Mouse (Mus musculus): ENCODE results near the gene Yap1. TPM values are rescaled to one million over a fixed set of nuclear protein-coding genes. Genes with fewer than 3 reads are reported as not detected.
A peak's percentile ranks its signal among the peaks of the same experiment; 100 is the strongest.

Yap1 gene
- total RNA-seq, 2 experiments from 2014 or later = 16.1 to 17.5 TPM

DNA sequence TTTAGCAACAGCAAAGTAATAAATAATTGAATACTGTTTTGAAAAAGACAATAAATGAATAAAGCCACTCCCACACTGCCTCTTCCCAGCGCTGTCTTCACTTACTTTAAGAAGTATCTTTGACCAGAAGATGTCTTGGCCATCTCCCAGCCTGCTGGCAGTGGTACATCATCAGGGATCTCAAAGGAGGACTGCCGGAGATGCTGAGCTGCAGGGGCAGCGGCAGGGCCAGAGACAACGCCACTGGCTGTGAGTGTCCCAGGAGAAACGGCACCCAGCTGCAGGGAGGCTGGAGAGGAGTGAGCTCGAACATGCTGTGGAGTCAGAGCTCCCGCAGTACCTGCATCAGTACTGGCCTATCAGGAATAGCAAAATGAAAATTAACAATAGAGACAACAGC is 3.0 kb downstream of the Yap1 start:
- no peak overlapping the region for H3K4me3 ChIP-seq
- no peak overlapping the region for H3K27ac ChIP-seq
- no peak for TF ChIP-seq CTCF (IDR thresholded peaks at IDR 0.05)
- peak in 1 of 2 experiments; percentile 13 for DNase-seq (ENCODE audit: extremely low spot score in 1 of 2, low spot score in 2 of 2)
- intact Hi-C loops (cut with DNase I) = no loop called here

DNA sequence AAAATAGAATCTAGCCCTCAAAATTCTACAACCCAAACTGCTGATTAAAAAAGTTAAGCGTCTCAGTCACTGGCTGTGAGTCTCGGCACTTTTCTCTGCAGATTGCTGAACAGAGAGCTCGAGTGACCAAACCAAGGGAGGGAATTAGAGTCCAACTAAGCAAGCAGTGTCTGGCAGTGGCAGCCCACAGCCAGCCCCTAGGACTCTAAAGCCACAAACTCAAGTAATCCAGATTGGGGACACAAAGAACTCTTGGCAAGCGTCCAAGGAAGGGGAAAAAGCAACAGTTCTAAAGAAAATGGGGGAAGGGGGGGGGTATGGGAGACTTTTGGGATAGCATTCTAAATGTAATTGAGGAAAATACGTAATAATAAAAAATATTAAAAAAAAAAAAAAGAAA is 10.1 kb downstream of the Yap1 start:
- intact Hi-C loops (cut with DNase I) = no loop called here
- TF ChIP-seq CTCF (IDR thresholded peaks at IDR 0.05) = no peak
- no peak for DNase-seq (ENCODE audit: extremely low spot score in 1 of 2, low spot score in 2 of 2)
- Histone ChIP-seq H3K4me3 (no peak overlapping the region), H3K27ac (no peak overlapping the region)

DNA sequence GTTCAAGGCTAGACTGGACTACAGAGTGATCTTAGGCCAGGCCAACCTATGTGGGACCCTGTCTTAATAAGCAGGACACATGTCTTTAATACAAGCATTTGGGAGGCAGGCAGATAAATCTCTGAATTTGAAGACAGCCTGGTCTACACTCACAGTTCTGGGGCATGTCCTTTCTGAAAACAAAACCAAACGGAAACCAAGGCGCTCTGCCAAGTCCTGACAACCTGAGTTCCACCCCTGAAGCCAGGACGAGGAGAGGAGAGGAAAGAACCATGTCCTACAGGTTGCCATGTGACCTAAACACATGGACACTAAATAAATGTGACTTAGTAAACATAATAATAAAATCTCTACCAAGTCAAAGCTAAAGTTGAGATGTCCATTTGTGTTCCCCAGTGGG is 11.7 kb downstream of the Yap1 start:
- no peak for DNase-seq (ENCODE audit: extremely low spot score in 1 of 2, low spot score in 2 of 2)
- Histone ChIP-seq H3K27ac (no peak overlapping the region), H3K4me3 (no peak overlapping the region)
- intact Hi-C loops (cut with DNase I) = no loop called here
- no peak for TF ChIP-seq CTCF (IDR thresholded peaks at IDR 0.05)

DNA sequence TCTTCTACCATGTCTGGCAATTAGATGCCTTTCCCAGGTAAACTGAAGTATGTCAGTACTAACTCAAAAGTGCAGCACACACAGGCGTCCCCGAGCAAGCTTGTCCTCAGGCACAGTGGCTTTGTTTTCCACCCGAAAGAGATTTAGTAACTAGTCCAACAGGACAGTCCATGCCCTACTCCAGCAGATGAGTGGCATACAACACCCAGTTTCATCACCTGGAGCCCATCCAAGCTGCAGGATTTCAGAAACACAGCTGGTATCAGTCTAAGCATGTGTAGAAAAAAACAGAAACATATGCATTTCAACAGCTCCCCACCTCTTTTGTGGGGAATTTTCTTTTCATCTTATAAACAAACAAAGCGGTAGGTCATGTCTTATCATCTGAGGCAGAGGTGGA is 13.5 kb downstream of the Yap1 start:
- H3K27ac ChIP-seq = no peak overlapping the region

DNA sequence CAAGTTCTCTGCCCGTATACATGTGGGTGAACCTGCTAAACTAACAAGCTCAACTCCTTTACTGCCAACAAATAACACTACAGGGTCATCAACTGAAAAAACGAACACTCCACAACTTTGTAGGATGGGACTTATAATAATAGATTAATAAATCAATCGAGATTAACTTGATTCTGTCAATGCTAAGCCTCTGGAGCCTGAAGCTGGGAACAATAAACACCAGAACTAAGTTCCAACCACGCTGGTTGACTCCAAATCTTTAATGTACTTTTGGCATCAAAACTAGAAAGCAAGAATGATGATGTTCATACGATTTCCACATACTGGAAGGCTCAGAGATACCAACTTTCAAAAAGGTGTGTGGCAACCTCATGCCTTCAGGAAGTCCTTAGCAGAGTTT is 17.3 kb downstream of the Yap1 start:
- no peak for DNase-seq (ENCODE audit: extremely low spot score in 1 of 2, low spot score in 2 of 2)
- Histone ChIP-seq H3K27ac (no peak overlapping the region), H3K4me3 (no peak overlapping the region)
- TF ChIP-seq CTCF (IDR thresholded peaks at IDR 0.05) = no peak
- intact Hi-C loops (cut with DNase I) = no loop called here

More for the DNA sequence above, 13.5 kb downstream of the Yap1 start:
- H3K4me3 ChIP-seq = no peak overlapping the region
- no peak for TF ChIP-seq CTCF (IDR thresholded peaks at IDR 0.05)
- DNase-seq (ENCODE audit: extremely low spot score in 1 of 2, low spot score in 2 of 2) = no peak
- intact Hi-C loops (cut with DNase I) = no loop called here

DNA sequence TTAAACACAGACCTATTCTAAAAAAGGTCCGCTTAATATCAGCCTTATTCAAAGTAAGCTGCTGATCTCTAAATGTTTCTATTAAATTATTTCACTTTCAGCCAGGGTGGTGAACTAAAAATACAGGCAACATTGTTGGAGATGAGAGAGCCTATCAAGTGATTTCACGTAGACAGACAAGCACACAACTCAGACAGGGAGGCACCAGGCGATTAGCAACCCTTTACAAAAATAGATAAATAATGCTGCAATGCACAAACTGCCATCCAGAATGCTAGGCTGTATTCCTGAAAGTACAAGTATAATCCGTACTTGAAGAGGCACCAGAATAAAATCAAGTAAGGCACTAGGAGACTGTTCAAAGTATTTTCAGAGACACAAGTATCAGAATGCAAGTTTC is 20.1 kb downstream of the Yap1 start:
- intact Hi-C loops (cut with DNase I) = no loop called here
- DNase-seq (ENCODE audit: extremely low spot score in 1 of 2, low spot score in 2 of 2) = no peak
- no peak overlapping the region for H3K27ac ChIP-seq
- no peak overlapping the region for H3K4me3 ChIP-seq
- TF ChIP-seq CTCF (IDR thresholded peaks at IDR 0.05) = no peak

DNA sequence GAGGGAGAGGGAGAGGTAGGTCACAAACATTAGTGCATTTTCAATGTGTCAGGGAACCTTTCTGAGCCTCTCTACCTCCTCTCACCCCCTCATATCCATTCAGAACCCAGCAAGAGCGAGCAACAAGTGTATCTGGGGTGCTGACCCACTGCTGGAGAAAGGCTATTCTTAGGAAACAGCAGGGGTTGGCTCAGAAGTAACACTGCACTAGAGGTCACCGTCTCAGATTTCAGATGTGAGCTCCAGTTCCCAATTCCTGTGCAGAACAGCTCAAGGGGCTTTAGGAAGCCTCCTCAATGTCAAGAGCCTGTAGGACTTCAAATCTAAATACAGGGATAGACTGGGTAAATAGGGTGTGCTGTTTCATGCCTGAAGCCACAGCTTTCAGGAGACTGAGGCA is 20.7 kb downstream of the Yap1 start:
- no peak overlapping the region for H3K4me3 ChIP-seq
- H3K27ac ChIP-seq = no peak overlapping the region
- TF ChIP-seq CTCF (IDR thresholded peaks at IDR 0.05) = no peak
- no peak for DNase-seq (ENCODE audit: extremely low spot score in 1 of 2, low spot score in 2 of 2)
- intact Hi-C loops (cut with DNase I) = no loop called here

DNA sequence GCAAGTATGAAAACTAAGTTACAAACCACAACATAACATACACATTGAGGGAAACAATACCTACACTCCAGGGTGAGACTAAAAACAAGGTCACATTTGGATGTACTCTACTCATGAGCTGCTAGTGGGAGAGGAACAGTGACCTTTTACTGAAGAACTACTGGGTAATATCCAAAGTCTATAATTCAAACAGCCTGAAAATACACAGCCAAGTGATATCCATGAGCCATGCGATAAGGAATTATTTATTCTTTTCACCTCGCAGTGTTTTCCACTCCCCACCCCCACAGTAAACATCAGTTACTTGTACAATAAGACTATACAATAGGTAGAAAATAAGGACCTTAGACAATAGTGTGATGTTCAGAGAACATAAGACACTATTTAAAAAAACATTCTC is 24.2 kb downstream of the Yap1 start:
- intact Hi-C loops (cut with DNase I) = no loop called here
- Histone ChIP-seq H3K4me3 (no peak overlapping the region), H3K27ac (no peak overlapping the region)
- DNase-seq (ENCODE audit: extremely low spot score in 1 of 2, low spot score in 2 of 2) = no peak
- no peak for TF ChIP-seq CTCF (IDR thresholded peaks at IDR 0.05)

DNA sequence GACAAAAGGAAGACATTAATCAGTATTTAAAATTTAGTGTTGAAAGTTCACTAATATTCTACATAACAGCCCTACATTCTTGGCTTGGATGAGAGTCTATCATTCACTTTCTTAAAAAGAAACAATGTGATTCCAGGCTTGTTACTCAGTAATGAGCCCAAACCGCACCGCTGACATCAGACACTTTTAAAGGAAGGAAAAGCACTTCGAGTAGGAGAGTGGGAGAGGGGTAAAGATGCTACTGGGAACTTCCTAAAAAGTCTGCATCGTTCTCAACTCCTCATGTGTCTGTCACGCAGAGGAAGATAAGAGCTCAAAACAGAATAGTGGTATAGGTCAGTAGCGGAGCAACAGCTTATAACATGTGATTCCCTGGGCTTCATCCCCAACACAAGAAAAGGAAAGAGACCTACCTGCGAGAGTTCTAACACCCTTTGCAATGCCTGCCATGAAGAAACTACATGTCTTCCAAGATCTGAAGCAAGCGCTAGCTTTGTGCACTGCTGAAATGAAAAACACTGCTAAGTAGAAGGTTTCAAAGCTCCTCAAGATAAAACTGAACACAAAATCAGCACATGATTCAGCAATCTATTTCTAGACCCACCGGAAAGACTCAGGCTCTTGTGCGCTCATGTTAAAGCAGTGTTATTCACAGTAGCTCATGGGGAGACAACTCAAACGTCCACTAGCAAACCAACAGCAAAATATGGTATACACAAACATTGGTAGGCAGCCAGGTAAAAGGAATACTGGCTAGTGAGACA is 25.1 kb downstream of the Yap1 start:
- peak overlapping the region; percentile 50; the same call in 1 of the 2 replicates for H3K27ac ChIP-seq
- no peak for TF ChIP-seq CTCF (IDR thresholded peaks at IDR 0.05)

DNA sequence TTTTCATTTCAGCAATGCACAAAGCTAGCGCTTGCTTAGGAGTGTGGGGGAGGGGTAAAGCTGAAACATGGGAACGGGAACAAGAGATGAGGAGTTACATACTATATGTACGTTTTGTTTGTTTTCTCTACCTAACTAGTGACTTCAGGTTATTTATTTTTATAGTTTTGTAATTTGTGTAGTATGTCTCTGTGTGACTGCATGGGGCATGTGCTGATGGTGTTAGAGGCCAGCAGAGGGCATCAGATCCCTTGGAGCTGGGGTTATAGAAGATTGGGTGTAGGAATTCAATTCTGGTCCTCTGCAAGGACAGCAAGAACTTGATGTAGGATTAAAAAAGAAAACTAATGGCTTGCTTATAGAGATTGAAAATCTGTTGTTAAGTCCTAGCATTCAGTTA is 25.9 kb downstream of the Yap1 start:
- intact Hi-C loops (cut with DNase I) = no loop called here
- H3K4me3 ChIP-seq = no peak overlapping the region
- no peak for DNase-seq (ENCODE audit: extremely low spot score in 1 of 2, low spot score in 2 of 2)
- H3K27ac ChIP-seq = no peak overlapping the region
- TF ChIP-seq CTCF (IDR thresholded peaks at IDR 0.05) = peak; percentile 26

More for the DNA sequence above, 25.1 kb downstream of the Yap1 start:
- intact Hi-C loops (cut with DNase I) = no loop called here
- H3K4me3 ChIP-seq = no peak overlapping the region
- DNase-seq (ENCODE audit: extremely low spot score in 1 of 2, low spot score in 2 of 2) = no peak

DNA sequence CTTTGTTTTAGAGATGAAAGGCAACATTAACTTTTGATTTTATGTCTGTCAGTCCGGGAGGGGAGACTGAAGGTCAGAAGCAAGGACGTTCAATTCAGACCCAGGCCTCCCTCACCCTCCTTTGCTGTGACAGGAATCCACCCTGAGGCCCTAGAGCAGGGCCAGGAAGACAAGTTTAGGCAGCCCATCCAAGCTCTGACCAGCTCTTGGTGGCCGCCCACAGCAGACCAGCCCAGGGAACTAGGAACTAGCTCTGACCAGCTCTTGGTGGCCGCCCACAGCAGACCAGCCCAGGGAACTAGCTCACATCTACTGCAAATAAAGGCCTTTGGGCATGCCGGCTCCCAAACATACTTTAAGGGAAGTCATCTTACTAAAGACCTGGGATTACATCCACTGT is 26.8 kb downstream of the Yap1 start:
- intact Hi-C loops (cut with DNase I) = no loop called here
- H3K4me3 ChIP-seq = no peak overlapping the region
- TF ChIP-seq CTCF (IDR thresholded peaks at IDR 0.05) = no peak
- no peak for DNase-seq (ENCODE audit: extremely low spot score in 1 of 2, low spot score in 2 of 2)
- H3K27ac ChIP-seq = no peak overlapping the region

DNA sequence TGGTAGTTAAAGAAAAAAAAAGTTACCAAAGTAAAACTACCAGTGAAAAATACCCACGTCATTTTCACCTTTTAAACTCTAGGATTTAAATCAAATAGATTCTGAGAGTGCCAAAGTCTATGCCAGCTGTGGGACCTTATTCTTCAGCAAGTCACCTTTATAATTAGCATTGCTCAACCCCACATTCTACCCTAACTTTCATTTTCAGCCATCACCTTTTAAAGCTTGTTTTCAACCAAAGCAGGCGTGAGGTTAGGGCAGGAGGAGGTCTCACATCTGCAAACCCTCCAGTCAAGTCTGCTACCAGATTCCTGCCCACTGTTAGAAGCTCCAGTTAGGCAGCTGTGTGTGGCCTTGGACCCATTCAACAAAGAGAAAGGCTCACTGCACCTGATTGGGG is 32.4 kb downstream of the Yap1 start:
- H3K4me3 ChIP-seq = no peak overlapping the region
- no peak for TF ChIP-seq CTCF (IDR thresholded peaks at IDR 0.05)
- intact Hi-C loops (cut with DNase I) = no loop called here
- H3K27ac ChIP-seq = no peak overlapping the region
- DNase-seq (ENCODE audit: extremely low spot score in 1 of 2, low spot score in 2 of 2) = no peak

DNA sequence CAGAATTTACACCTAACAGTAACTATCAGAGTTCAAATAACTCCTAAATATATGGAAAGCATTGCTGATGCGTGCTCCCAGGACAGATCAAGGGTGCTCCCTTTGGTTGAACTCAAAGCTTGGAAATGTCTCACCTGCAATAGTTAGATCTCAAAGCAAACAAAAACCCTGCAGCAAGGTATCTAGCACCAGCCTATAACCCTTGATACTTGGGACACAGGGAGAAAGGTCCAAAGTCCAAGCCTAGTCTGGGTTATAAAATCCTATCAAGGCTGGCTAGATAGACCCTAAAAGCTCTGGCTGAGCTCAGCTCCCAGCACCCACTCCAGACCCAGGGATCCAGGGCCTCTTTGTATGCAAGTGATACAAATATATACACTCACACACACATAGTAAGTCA is 36.4 kb downstream of the Yap1 start:
- no peak for TF ChIP-seq CTCF (IDR thresholded peaks at IDR 0.05)
- H3K27ac ChIP-seq = no peak overlapping the region
- intact Hi-C loops (cut with DNase I) = no loop called here
- DNase-seq (ENCODE audit: extremely low spot score in 1 of 2, low spot score in 2 of 2) = no peak
- no peak overlapping the region for H3K4me3 ChIP-seq
